Mouse (Mus musculus): ENCODE results near the gene Thnsl1. TPM values are rescaled to one million over a fixed set of nuclear protein-coding genes. Genes with fewer than 3 reads are reported as not detected.
A peak's percentile ranks its signal among the peaks of the same experiment; 100 is the strongest.

Thnsl1 gene
- polyA plus RNA-seq, 1 experiment from 2014 or later: 10.9 TPM

DNA sequence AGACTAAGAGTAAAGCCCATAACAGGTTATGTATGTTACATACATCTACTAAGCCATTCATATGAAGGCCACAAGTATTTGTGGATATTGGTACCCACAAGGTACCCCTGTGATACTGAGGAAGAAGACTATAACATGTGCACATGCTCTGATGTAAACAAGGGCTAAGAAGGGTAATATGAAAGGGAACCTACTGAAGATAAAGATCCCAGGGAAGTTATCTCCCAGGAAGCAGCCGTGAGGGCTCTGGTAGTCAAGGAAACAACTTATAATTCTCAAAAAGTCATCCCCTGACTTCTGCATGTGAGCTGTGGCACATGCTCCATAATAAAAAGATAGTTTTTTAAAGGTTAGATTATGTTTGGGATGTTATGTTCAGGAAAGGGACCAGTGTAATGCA lies 14.3 kb upstream of the Thnsl1 start:
- WGBS: 53% methylated on average over 1 of the region's 1 CpGs
- H3K4me1 ChIP-seq (ENCODE audit: control insufficient read depth, insufficient read depth, low read length): no peaks in the 10 kb centered on the region
- no peak overlapping the region for H3K4me3 ChIP-seq (ENCODE audit: low read depth, low read length)
- no peaks in the 10 kb centered on the region for H3K9me3 ChIP-seq (ENCODE audit: control insufficient read depth, low read depth, low read length)
- no peak overlapping the region for H3K9ac ChIP-seq (replicated peaks; ENCODE audit: low read depth, low read length)
- no peak overlapping the region for H3K4me2 ChIP-seq (replicated peaks; ENCODE audit: low read depth, low read length)
- no peak for ATAC-seq (ENCODE audit: insufficient number of reproducible peaks, insufficient read depth, low FRiP score, low read depth)
- H3K27me3 ChIP-seq (ENCODE audit: control insufficient read depth, insufficient read depth, low read length): no peaks in the 10 kb centered on the region
- H3K27ac ChIP-seq (ENCODE audit: low read length): no peak overlapping the region
- no peaks in the 10 kb centered on the region for H3K36me3 ChIP-seq (ENCODE audit: control insufficient read depth, insufficient read depth, low read length)

DNA sequence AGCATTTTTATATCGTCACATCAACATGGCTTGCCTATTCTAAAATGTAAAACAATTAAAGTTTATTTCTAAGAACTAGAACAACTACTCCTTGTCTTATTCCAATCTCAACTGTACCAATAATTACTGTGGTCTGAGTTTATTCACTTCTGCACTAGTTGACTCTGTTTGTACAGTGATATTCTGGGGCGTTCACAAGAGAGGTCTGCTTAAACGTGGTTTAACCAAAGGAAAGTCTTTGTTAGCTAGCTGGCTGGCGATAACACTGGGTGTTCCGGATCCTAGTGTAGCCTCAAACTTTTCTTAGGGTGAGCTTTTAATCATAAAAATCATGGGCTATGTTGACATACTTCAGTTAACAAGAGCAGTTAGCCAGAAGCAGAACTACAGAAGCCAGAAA lies 10.3 kb upstream of the Thnsl1 start:
- no peaks in the 10 kb centered on the region for H3K27me3 ChIP-seq (ENCODE audit: control insufficient read depth, insufficient read depth, low read length)
- 81% methylated on average over 5 of the region's 5 CpGs for WGBS

GRCm38 (mm10) chr2:21199051-21199450 lies 6.5 kb upstream of the Thnsl1 start:
- 61% methylated on average over 3 of the region's 3 CpGs for WGBS
- H3K4me2 ChIP-seq (replicated peaks; ENCODE audit: low read depth, low read length): no peak overlapping the region
- H3K9me3 ChIP-seq (ENCODE audit: control insufficient read depth, low read depth, low read length): no peaks in the 10 kb centered on the region
- no peak overlapping the region for H3K4me3 ChIP-seq (ENCODE audit: low read depth, low read length)
- no peaks in the 10 kb centered on the region for H3K4me1 ChIP-seq (ENCODE audit: control insufficient read depth, insufficient read depth, low read length)
- ATAC-seq (ENCODE audit: insufficient number of reproducible peaks, insufficient read depth, low FRiP score, low read depth): no peak
- H3K27ac ChIP-seq (ENCODE audit: low read length): no peak overlapping the region
- H3K36me3 ChIP-seq (ENCODE audit: control insufficient read depth, insufficient read depth, low read length): no peaks in the 10 kb centered on the region
- no peak overlapping the region for H3K9ac ChIP-seq (replicated peaks; ENCODE audit: low read depth, low read length)
- no peaks in the 10 kb centered on the region for H3K27me3 ChIP-seq (ENCODE audit: control insufficient read depth, insufficient read depth, low read length)

More for the DNA sequence above, 10.3 kb upstream of the Thnsl1 start:
- no peak overlapping the region for H3K4me3 ChIP-seq (ENCODE audit: low read depth, low read length)
- H3K36me3 ChIP-seq (ENCODE audit: control insufficient read depth, insufficient read depth, low read length): no peaks in the 10 kb centered on the region
- no peak overlapping the region for H3K4me2 ChIP-seq (replicated peaks; ENCODE audit: low read depth, low read length)
- H3K4me1 ChIP-seq (ENCODE audit: control insufficient read depth, insufficient read depth, low read length): no peaks in the 10 kb centered on the region
- H3K9me3 ChIP-seq (ENCODE audit: control insufficient read depth, low read depth, low read length): no peaks in the 10 kb centered on the region
- no peak for ATAC-seq (ENCODE audit: insufficient number of reproducible peaks, insufficient read depth, low FRiP score, low read depth)
- no peak overlapping the region for H3K27ac ChIP-seq (ENCODE audit: low read length)
- H3K9ac ChIP-seq (replicated peaks; ENCODE audit: low read depth, low read length): no peak overlapping the region

GRCm38 (mm10) chr2:21202754-21203153 lies 2.8 kb upstream of the Thnsl1 start:
- Histone ChIP-seq H3K4me3 (ENCODE audit: low read depth, low read length) (no peak overlapping the region), H3K9ac (replicated peaks; ENCODE audit: low read depth, low read length) (no peak overlapping the region), H3K4me1 (ENCODE audit: control insufficient read depth, insufficient read depth, low read length) (no peaks in the 10 kb centered on the region), H3K27ac (ENCODE audit: low read length) (no peak overlapping the region), H3K9me3 (ENCODE audit: control insufficient read depth, low read depth, low read length) (no peaks in the 10 kb centered on the region), H3K36me3 (ENCODE audit: control insufficient read depth, insufficient read depth, low read length) (no peaks in the 10 kb centered on the region), H3K4me2 (replicated peaks; ENCODE audit: low read depth, low read length) (no peak overlapping the region), H3K27me3 (ENCODE audit: control insufficient read depth, insufficient read depth, low read length) (no peaks in the 10 kb centered on the region)
- WGBS: 78% methylated on average over 2 of the region's 2 CpGs
- ATAC-seq (ENCODE audit: insufficient number of reproducible peaks, insufficient read depth, low FRiP score, low read depth): no peak

DNA sequence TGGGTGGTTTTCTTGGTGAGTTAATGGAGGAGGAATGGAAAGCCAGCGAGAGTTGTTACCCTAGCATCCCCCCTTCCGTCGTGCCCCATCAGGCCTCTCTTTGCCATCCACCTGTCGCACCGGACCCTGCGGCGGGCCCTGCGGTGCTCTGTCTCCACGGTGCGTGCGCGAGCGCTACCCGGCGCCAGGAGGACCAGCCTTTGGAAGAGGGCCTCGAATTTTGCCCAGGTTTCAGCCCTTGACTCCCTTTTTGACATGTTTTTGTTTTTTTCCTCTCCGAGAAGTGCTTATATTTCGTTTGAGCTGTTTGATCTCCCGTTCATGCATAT lies 271 bp downstream of the Thnsl1 start:
- no peaks in the 10 kb centered on the region for H3K27me3 ChIP-seq (ENCODE audit: control insufficient read depth, insufficient read depth, low read length)
- H3K36me3 ChIP-seq (ENCODE audit: control insufficient read depth, insufficient read depth, low read length): no peaks in the 10 kb centered on the region
- under 1% methylated on average over 19 of the region's 19 CpGs for whole genome bisulfite sequencing
- no peaks in the 10 kb centered on the region for H3K4me1 ChIP-seq (ENCODE audit: control insufficient read depth, insufficient read depth, low read length)
- H3K9me3 ChIP-seq (ENCODE audit: control insufficient read depth, low read depth, low read length): no peaks in the 10 kb centered on the region
- peak overlapping the region; percentile 34; the same call in 1 of the 2 replicates for H3K9ac ChIP-seq (replicated peaks; ENCODE audit: low read depth, low read length)
- peak overlapping the region; percentile 40 for H3K27ac ChIP-seq (ENCODE audit: low read length)
- H3K4me2 ChIP-seq (replicated peaks; ENCODE audit: low read depth, low read length): peak overlapping the region; percentile 75
- peak overlapping the region; percentile 59 for H3K4me3 ChIP-seq (ENCODE audit: low read depth, low read length)
- peak; percentile 86 for ATAC-seq (ENCODE audit: insufficient number of reproducible peaks, insufficient read depth, low FRiP score, low read depth)

DNA sequence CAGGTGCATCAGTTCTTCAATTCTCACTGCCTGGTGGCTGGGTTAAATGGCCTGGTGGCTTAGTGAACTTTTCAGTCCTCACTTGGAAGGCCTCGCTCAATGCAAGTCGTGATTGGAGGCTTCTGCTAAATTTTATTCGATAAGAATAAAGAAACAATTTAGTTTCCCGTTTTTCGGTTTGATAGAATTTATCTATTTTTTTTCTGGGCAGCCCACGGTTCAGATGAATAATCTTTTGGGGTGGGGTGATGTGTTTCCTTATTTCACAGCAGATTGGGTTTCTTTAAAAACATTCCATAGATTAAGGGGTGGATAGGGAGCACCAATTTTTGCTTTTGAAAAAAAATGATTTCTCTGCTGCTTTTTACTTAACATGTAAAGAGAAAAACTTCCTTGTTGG lies 754 bp downstream of the Thnsl1 start:
- peak overlapping the region; percentile 75 for H3K4me2 ChIP-seq (replicated peaks; ENCODE audit: low read depth, low read length)
- ATAC-seq (ENCODE audit: insufficient number of reproducible peaks, insufficient read depth, low FRiP score, low read depth): no peak
- no peak overlapping the region for H3K27ac ChIP-seq (ENCODE audit: low read length)
- H3K9ac ChIP-seq (replicated peaks; ENCODE audit: low read depth, low read length): peak overlapping the region; percentile 34; the same call in 1 of the 2 replicates
- H3K4me1 ChIP-seq (ENCODE audit: control insufficient read depth, insufficient read depth, low read length): no peaks in the 10 kb centered on the region
- H3K27me3 ChIP-seq (ENCODE audit: control insufficient read depth, insufficient read depth, low read length): no peaks in the 10 kb centered on the region
- H3K9me3 ChIP-seq (ENCODE audit: control insufficient read depth, low read depth, low read length): no peaks in the 10 kb centered on the region
- 43% methylated on average over 6 of the region's 6 CpGs for WGBS
- H3K4me3 ChIP-seq (ENCODE audit: low read depth, low read length): peak overlapping the region; percentile 59
- no peaks in the 10 kb centered on the region for H3K36me3 ChIP-seq (ENCODE audit: control insufficient read depth, insufficient read depth, low read length)

DNA sequence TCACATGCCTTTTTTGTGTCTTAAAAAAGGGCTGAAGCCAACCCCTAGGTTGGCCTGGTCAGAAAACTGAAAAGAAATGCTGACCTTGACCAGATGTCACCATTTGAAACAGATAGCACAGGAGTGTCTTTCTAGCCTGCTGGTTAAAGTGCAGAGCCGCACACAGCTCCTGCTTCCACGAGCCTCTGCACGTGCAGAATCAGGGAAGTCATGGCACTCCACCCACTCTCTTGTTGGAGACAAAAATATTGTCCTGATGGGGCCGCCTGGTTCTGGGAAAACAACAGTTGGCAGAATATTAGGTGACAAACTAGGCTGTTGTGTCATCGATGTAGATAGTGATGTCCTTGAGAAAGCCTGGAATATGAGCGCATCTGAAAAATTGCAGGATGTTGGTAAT lies 5.8 kb downstream of the Thnsl1 start:
- Histone ChIP-seq H3K36me3 (ENCODE audit: control insufficient read depth, insufficient read depth, low read length) (no peaks in the 10 kb centered on the region; the same call in 1 of the 2 replicates), H3K9me3 (ENCODE audit: control insufficient read depth, low read depth, low read length) (no peaks in the 10 kb centered on the region), H3K4me1 (ENCODE audit: control insufficient read depth, insufficient read depth, low read length) (no peaks in the 10 kb centered on the region), H3K27ac (ENCODE audit: low read length) (no peak overlapping the region), H3K27me3 (ENCODE audit: control insufficient read depth, insufficient read depth, low read length) (no peaks in the 10 kb centered on the region), H3K9ac (replicated peaks; ENCODE audit: low read depth, low read length) (no peak overlapping the region), H3K4me2 (replicated peaks; ENCODE audit: low read depth, low read length) (no peak overlapping the region), H3K4me3 (ENCODE audit: low read depth, low read length) (no peak overlapping the region)
- 83% methylated on average over 6 of the region's 6 CpGs for WGBS
- no peak for ATAC-seq (ENCODE audit: insufficient number of reproducible peaks, insufficient read depth, low FRiP score, low read depth)

GRCm38 (mm10) chr2:21214322-21214721 lies 8.8 kb downstream of the Thnsl1 start:
- Histone ChIP-seq H3K4me1 (ENCODE audit: control insufficient read depth, insufficient read depth, low read length) (no peaks in the 10 kb centered on the region), H3K4me2 (replicated peaks; ENCODE audit: low read depth, low read length) (no peak overlapping the region), H3K27ac (ENCODE audit: low read length) (no peak overlapping the region), H3K9ac (replicated peaks; ENCODE audit: low read depth, low read length) (no peak overlapping the region), H3K27me3 (ENCODE audit: control insufficient read depth, insufficient read depth, low read length) (no peaks in the 10 kb centered on the region), H3K36me3 (ENCODE audit: control insufficient read depth, insufficient read depth, low read length) (no peaks in the 10 kb centered on the region; the same call in 1 of the 2 replicates), H3K9me3 (ENCODE audit: control insufficient read depth, low read depth, low read length) (no peaks in the 10 kb centered on the region), H3K4me3 (ENCODE audit: low read depth, low read length) (no peak overlapping the region)
- ATAC-seq (ENCODE audit: insufficient number of reproducible peaks, insufficient read depth, low FRiP score, low read depth): no peak

GRCm38 (mm10) chr2:21215284-21215683 lies 9.8 kb downstream of the Thnsl1 start:
- Histone ChIP-seq H3K4me2 (replicated peaks; ENCODE audit: low read depth, low read length) (no peak overlapping the region), H3K27me3 (ENCODE audit: control insufficient read depth, insufficient read depth, low read length) (no peaks in the 10 kb centered on the region), H3K4me1 (ENCODE audit: control insufficient read depth, insufficient read depth, low read length) (no peaks in the 10 kb centered on the region), H3K4me3 (ENCODE audit: low read depth, low read length) (no peak overlapping the region), H3K9ac (replicated peaks; ENCODE audit: low read depth, low read length) (no peak overlapping the region), H3K27ac (ENCODE audit: low read length) (no peak overlapping the region), H3K9me3 (ENCODE audit: control insufficient read depth, low read depth, low read length) (no peaks in the 10 kb centered on the region), H3K36me3 (ENCODE audit: control insufficient read depth, insufficient read depth, low read length) (no peaks in the 10 kb centered on the region; the same call in 1 of the 2 replicates)
- WGBS: 87% methylated on average over 2 of the region's 2 CpGs
- ATAC-seq (ENCODE audit: insufficient number of reproducible peaks, insufficient read depth, low FRiP score, low read depth): no peak

Data from stomach, embryonic 14.5 days (tissue).